Mouse (Mus musculus) erythroid progenitor cell, adult 5-6 weeks (primary cell): ENCODE data around the gene Gm16503. TPM values are rescaled to one million over a fixed set of nuclear protein-coding genes. Genes with fewer than 3 reads are reported as not detected.
A peak's percentile ranks its signal among the peaks of the same experiment; 100 is the strongest.
"Not testable (repeated sequence)": the region's sequence is repeated elsewhere in the genome, so short reads cannot be mapped to it uniquely, and the experiment has no call there.

Experiments
- ATAC-seq: replicated peaks from 2 replicates; pipeline ENCODE4 v1.8.0; 2016; ENCODE audit warnings: moderate number of reproducible peaks, mild to moderate bottlenecking, moderate TSS enrichment, inconsistent platforms; ENCODE audit not compliant: poor library complexity, low FRiP score, severe bottlenecking
- total RNA-seq, 2 experiments: library from RNA; stranded (forward) in 1 of 2; stranded (reverse) in 1 of 2; fragments of 150-400 nt in 1 of 2; fragments of 186-747, 209-891 nt in 1 of 2; gene quantifications; 2 replicates each; pipeline versions ENCODE4 v1.2.3 to v1.2.4; 2015 to 2017; ENCODE audit warnings: low replicate concordance in 2 of 2

The Gm16503 gene
- total RNA-seq (2015; ENCODE audit: low replicate concordance) (1.7 TPM in 1 of 2 replicates, not detected in the other), total RNA-seq (2017; ENCODE audit: low replicate concordance) (not detected in 2 replicates)

DNA sequence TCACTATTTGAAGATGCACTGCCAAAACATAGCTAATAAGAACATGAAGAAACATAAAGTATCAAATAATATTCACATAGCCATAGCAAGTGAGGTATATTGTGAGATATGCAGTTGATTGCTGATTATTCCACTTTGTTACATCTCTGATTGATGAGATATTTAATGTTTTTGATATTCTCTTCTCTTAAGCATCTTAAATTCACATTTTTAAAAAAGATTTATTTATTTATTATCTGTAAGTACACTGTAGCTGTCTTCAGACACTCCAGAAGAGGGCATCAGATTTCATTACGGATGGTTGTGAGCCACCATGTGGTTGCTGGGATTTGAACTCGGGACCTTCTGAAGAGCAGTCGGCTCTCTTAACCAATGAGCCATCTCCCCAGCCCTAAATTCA lies at the start of gene Gm16503:
TSS of gene Gm16503 (plus strand) at position 301 of the 400 bp plus-strand sequence.
- ATAC-seq = not testable (repeated sequence)

DNA sequence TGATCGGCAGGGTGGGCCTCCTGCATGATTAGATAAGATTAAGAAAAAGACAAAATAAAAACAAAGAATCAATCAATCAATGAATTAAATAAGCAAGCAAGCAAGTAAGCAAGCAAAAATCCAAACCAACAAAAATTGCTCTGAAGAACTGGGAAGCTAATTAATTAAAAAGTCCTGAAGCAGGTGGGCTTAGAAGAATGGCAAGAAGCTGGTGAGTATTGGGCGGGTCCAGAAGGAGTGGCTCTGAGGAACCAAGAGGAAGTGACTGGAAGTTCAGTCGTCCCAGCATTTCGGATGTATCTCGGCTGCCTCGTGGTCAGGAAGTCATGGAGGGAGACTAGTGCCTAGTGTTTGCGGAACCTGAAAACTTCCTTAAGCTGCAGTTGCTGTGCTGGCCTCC lies 47.9 kb upstream of the Gm16503 start, which contains the start of gene Zfp982:
TSS of gene Zfp982 (plus strand) at position 301 of the 400 bp plus-strand sequence.
- not testable (repeated sequence) for ATAC-seq

DNA sequence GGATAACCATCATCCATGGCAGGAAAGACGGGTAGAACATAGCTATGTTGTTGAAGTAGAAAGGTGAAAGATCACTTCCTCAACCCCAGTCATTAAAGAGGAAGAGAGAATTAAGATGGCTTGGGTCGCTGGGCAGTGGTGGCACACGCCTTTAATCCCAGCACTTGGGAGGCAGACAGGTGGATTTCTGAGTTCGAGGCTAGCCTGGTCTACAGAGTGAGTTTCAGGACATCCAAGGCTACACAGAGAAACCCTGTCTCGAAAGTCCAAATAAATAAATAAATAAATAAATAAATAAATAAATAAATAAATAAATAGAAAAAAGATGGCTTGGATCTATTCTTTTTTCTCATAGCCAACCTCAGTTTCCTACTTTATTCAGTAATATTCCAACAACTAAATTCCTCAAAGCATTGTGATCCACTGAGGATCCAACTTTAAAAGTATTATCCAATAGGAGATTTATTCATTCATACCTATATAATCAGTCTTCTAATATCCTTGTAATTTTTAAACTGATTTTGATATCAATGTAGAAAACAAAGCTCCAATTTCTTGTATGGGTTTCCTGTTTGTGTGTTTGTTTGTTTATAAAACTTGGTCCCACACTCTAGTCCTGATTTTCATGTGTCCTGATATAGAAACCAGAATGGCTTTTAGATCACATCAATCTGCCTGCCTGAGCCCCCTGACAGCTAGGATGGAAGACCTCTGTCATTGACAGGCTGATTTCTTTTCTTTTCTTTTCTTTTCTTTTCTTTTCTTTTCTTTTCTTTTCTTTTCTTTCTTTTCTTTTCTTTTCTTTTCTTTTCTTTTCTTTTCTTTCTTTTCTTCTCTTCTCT lies 41.0 kb upstream of the Gm16503 start:
- ATAC-seq = not testable (repeated sequence)

DNA sequence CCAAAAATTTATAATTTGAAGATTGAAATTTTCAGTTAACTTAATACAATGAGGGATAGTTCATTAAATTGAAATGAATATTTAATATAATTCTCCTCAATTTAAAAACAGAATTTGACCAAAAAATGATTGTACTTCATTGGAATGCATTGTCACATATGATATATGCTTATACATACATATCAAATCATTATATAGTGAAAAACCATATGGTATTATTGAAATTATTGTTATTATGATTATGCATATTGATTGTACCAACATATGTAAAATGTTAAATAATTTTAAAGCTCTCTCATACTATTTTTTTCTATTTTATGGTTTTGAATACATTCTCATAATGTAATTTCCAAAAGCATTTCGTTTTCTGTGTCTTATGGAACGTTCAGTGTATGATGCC lies 30.8 kb upstream of the Gm16503 start:
- ATAC-seq = no peak

DNA sequence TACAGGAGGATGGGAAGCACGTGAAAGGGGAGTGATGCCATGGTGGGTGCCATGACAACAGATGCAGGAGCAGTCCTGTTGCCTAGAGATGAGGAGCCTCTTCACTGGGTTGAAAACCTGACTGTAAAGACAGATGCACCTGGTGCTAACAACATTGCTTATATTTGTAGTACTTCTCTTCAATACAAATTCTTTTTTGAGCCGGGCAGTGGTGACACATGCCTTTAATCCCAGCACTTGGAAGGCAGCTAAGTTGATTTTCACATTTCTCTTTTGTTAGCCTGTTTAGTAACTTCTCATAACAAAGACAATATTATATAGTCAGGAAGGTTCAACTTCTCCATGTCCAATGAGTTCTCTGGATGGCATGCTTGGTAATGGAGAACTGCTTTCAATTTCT lies 21.0 kb upstream of the Gm16503 start:
- peak; percentile 18; the same call in 1 of the 2 replicates for ATAC-seq

DNA sequence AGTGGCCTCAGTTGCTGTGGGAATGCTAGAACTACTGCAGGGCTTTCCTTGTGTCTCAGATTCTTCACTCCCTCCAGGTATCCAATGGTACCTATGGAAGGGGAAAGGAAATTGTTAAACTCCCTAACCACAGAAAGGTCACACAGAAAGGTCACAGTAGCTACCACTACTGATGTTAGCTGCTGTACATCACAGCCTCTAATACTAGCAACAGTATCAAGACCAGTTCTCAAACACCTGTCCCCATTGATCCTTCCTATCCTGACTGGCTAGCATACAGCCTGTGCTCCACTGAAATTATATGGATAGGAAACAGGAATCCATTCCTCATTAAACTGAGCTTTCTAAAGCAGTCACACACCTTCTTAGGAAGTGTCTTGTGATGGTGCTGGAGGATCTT lies 19.9 kb upstream of the Gm16503 start:
- ATAC-seq = no peak

DNA sequence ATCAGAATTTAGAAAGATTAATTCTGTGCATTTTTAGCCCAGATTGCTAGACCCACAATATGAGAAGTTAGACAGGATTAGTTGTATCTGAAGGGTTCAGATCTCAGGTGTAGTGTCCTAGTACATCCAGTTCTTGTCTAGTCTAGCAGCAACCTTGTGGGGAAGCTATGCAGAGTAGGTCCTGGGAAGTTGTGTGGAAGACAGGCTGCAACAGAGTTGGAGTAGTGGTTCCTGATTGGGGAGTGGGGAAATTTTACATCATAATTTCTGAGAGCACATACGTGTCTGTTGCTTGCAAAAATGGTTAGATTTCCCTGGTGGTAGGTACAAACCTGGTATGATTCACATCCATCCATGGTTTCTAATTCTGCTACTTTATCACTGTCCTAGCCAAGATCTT lies 14.9 kb upstream of the Gm16503 start:
- no peak for ATAC-seq

DNA sequence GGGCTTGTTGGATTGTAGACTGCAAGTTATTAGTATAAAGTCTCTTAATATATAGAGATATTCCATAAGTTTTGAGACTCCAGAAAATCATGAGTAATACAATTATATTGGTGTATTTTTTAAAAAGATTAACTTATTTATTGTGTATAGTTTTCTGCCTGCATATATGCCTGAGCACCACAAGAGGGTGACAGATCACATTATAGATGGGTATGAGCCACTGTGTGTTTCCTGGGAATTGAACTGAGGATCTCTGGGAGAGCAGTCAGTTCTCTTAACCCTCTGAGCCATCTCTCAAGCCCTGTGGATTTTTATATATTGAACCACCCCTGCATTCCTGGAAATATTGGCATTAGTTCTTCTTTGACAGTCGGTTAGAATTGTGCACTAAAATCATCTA lies 9.7 kb upstream of the Gm16503 start:
- ATAC-seq = no peak

DNA sequence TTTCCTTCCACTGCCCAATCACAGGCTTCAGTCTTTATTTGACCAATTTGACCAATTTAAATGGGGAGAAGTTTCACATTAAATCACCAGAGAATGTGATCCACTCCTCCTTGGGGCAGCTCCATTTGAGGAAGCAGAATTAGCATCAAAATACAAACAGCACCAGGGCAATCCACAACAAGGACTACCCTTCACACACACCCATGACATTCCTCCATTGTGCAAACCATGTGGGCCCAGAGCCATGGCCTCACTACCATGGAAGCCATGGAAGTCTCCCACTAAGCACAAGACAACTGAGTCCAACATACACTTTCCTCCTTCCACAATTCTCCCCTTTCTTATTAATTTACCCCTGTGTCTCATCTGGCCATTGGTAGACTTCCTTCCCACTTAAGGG lies 4.1 kb upstream of the Gm16503 start:
- not testable (repeated sequence) for ATAC-seq

DNA sequence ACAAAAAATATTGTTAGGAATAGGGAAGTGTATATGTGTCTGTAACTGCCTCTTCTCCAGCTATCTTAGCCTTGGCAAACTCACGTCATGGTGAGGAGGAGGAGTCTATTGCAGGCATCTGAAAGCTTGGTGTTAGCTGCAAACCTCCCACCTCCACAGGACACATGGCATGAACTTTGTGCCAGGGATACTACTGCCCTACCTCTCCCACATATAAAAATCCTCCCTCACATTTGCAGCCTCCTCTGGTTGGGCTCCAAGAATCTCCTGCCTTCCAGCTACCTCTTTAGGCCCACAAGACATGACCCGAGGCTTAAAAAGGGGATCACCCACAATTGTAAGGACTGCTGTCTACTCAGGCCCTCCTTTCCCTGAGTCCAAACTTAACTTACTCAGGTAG lies 2.3 kb upstream of the Gm16503 start:
- 0 out of 2 replicates have a peak, but pooled peaks have one; percentile 34 for ATAC-seq

DNA sequence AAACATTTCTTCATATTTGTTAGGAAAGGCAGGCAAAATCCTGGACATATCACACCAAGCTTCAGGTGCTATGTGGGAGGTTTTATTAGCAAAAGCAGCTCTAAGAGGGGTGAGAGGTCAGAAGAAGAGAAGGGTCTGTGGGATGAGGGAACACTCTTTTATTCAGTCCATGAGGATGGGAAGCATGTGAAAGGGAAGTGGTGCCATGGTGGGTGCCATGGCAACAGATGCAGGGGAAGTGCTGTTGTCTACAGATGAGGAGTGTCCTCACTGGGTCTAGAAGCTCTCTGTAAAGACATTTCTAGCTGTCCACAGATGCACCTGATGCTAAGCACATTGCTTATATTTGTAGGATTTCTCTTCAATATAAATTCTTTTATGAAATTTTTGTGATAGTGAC lies 1.1 kb downstream of the Gm16503 start:
- no peak for ATAC-seq

DNA sequence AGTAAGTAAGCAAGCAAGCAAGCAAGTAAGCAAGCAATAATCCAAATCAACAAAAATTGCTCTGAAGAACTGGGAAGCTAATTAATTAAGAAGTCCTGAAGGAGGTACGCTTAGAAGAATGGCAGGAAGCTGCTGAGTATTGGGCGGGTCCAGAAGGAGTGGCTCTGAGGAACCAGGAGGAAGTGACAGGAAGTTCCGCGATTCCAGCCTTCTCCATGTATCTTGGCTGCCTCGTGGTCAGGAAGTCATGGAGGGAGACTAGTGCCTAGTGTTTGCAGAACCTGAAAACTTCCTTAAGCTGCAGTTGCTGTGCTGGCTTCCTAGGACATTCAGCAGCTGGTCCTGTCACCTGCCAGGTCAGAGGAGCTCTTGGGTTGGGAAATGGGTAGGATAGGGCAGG lies 13.1 kb downstream of the Gm16503 start, which contains the start of gene Zfp985:
TSS of gene Zfp985 (plus strand) at position 207 of the 400 bp plus-strand sequence.
- not testable (repeated sequence) for ATAC-seq

DNA sequence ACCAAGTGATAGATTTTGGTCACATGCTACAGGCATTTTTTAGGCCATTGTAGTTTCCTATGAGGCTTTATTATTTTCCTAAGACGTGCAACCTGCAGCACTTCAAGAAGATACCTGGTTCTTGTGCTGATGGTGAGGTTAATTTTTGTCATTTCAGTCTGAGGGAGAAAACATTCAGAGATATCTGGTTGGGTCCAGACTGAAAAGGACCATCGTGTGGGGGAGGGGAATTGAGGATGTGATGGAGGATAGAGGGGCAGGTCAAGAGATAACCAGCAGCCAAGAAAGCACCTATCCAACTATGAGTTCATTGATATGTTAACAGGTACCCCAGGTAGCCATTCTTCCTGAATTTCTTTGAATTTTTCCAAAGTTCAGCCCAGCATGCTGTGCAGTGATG lies 14.3 kb downstream of the Gm16503 start:
- not testable (repeated sequence) for ATAC-seq

DNA sequence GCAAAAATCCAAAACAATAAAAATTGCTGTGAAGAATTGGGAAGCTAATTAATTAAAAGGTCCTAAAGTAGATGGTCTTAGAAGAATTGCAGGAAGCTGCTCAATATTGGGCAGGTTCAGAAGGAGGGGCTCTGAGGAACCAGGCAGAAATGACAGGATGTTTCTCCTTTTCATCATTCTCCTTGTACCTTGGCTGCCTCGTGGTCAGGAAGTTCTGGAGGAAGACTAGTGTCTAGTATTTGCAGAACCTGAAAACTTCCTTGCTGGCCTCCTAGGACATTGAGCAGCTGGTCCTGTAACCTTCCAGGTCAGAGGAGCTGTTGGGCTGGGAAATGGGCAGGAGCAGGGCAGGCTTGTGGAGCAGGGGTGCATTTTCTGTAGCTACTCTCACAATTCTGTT lies 16.9 kb downstream of the Gm16503 start:
- ATAC-seq = not testable (repeated sequence)

DNA sequence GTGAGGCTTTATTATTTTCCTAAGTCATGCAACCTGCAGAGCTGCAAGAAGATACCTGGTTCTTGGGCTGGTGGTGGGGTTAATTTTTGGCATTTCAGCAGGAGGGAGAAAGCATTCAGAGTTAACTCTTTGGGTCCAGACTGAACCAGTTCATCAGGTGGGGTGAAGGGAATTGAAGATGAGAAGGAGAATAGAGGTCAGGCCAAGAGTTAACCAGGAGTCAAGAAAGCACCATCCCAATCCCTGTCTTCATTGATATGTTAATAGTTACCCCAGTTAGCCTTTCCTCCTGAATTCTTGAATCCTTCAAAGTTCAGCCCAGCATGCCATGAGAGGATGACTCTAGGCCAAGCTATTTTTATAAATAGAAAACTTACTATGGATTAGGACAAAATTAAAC lies 18.0 kb downstream of the Gm16503 start:
- not testable (repeated sequence) for ATAC-seq

DNA sequence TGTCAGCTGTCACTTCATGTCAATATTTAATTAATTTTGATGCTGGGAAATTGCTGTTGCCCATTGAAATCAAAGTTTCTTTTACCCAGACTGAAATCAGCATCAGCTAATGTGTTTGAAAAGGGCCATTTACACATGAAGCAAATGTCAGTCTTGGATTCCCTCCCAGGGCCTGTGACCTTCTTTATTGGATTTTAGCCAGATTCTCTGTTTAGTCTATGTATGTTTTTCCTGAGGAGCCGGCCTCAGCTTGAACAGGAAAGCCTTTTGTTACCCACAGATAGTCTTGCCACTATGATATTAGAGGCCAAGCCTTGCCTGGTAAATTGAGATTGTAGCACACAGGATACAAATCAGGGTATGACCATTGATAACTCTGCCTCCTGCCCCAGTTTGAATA lies 19.1 kb downstream of the Gm16503 start:
- not testable (repeated sequence) for ATAC-seq

DNA sequence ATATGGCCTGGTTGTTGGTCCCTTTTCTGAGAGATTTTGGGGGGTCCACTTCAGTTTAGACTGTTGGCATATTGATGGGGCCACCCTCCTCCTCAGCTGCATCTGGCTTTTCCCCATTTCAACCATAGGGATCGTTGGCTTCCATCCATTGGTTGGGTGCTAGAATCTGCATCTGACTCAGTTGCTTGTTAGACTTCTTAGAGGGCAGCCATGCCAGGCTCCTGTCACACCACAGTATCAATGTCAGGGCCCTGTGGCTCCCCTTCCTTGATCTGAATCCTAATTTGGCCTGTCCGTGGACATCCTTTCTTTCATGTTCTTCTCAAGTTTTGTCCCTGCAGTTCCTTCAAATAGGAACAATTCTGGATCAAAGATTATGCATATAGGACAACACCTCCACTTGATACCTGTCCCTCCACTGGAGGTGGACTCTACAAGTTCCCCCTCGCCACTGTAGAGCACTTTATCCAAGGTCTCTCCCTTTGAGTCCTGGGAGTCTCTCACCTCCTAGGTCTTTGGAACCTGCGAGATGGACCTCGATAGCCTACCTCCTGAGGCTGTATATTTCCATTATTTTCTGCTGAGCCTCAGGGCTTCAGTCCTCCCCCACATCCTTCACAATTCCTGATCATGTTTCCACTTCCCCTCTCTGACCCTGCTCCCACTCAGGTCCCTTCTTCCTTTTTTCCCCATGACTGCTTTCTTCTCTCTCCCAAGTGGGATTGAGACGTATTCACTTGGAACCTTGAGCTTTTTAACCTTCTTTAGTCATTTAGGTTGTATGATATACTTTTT lies 25.6 kb downstream of the Gm16503 start:
- ATAC-seq = no peak

DNA sequence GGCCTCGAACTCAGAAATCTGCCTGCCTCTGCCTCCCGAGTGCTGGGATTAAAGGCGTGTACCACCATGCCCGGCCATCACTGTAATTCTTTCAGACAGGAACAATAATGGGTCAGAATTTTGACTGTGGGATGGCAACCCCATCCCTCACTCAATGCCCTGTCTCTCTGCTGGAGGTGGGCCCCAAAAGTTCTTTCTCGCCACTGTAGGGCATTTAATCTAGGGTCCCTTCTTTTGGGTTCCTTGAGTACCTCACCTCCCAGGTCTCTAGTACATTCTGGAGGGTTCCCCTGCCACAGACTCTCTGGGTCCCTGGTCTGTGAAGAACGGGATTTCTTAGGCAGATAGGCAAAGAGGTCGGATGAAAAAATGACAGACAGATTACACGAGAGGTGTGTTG lies 31.1 kb downstream of the Gm16503 start:
- ATAC-seq = not testable (repeated sequence)

DNA sequence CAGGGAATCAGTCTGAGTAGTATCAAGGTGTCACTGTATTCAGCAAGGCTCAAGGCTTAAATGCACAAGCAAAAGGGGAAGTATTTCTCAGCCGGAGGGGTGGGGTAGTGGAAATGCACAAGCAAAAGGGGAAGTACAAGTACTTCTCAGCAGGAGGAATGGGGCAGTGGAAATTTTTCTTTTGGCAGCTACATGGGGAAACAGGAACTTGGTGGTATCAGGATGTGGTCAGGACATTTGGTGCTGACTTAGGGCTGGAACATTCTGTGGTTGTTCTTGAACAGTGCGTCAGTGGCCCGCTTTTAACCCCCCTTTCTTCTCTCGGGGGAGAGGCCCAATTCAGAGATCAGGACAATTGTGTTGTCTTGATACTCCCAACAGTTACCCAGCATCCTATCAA lies 39.4 kb downstream of the Gm16503 start:
- ATAC-seq = not testable (repeated sequence)
